Mouse (Mus musculus): ENCODE measurements around the gene Slc38a8. TPM values are rescaled to one million over a fixed set of nuclear protein-coding genes. Genes with fewer than 3 reads are reported as not detected.

Slc38a8 gene
- polyA plus RNA-seq, 1 experiment from 2014 or later = not detected

- Histone ChIP-seq H3K4me1 (ENCODE audit: control insufficient read depth, insufficient read depth, low read length) (no peaks in the 10 kb centered on the region), H3K9ac (ENCODE audit: low read depth, low read length) (no peak overlapping the region), H3K27me3 (ENCODE audit: control insufficient read depth, insufficient read depth, low read depth, low read length) (no peaks in the 10 kb centered on the region), H3K27ac (ENCODE audit: low read length) (no peak overlapping the region), H3K4me3 (ENCODE audit: low read depth, low read length) (no peak overlapping the region), H3K36me3 (ENCODE audit: control insufficient read depth, insufficient read depth, low read length) (no peaks in the 10 kb centered on the region), H3K4me2 (ENCODE audit: low read length) (no peak overlapping the region), H3K9me3 (replicated peaks; ENCODE audit: control insufficient read depth, low read length, poor library complexity, severe bottlenecking) (no peaks in the 10 kb centered on the region)
- WGBS = 86% methylated on average over 7 of the region's 7 CpGs
- ATAC-seq = no peak
These were observed 70.8 kb downstream of the Slc38a8 start for GRCm38 (mm10) chr8:119430690-119431089.

GRCm38 (mm10) chr8:119430250-119430649, 71.2 kb downstream of the Slc38a8 start:
- H3K4me3 ChIP-seq (ENCODE audit: low read depth, low read length) = no peak overlapping the region
- no peaks in the 10 kb centered on the region for H3K9me3 ChIP-seq (replicated peaks; ENCODE audit: control insufficient read depth, low read length, poor library complexity, severe bottlenecking)
- no peak for ATAC-seq
- no peak overlapping the region for H3K9ac ChIP-seq (ENCODE audit: low read depth, low read length)
- no peak overlapping the region for H3K4me2 ChIP-seq (ENCODE audit: low read length)
- H3K27me3 ChIP-seq (ENCODE audit: control insufficient read depth, insufficient read depth, low read depth, low read length) = no peaks in the 10 kb centered on the region
- WGBS = 81% methylated on average over 8 of the region's 8 CpGs
- H3K27ac ChIP-seq (ENCODE audit: low read length) = no peak overlapping the region
- H3K4me1 ChIP-seq (ENCODE audit: control insufficient read depth, insufficient read depth, low read length) = no peaks in the 10 kb centered on the region
- no peaks in the 10 kb centered on the region for H3K36me3 ChIP-seq (ENCODE audit: control insufficient read depth, insufficient read depth, low read length)

Other genes with a start within 250 kb of the Slc38a8 start
- gene Hsbp1, start 157.2 kb downstream of the Slc38a8 start, polyA plus RNA-seq (2015; fragmentation: Nextera tagmentation; extraction: Ambion mirVana) = 860 and 970 TPM in 2 replicates
- 13.9 and 15.0 TPM in 2 replicates for gene Mlycd, start 106.8 kb downstream of the Slc38a8 start, polyA plus RNA-seq (2015; fragmentation: Nextera tagmentation; extraction: Ambion mirVana)
- gene Osgin1, start 67.6 kb downstream of the Slc38a8 start, polyA plus RNA-seq (2015; fragmentation: Nextera tagmentation; extraction: Ambion mirVana) = 0.45 TPM in 2 replicates
- 65.7 and 85.9 TPM in 2 replicates for gene Necab2, start 55.0 kb downstream of the Slc38a8 start, polyA plus RNA-seq (2015; fragmentation: Nextera tagmentation; extraction: Ambion mirVana)
- 51.4 and 61.3 TPM in 2 replicates for gene Mbtps1, start 57.0 kb upstream of the Slc38a8 start, polyA plus RNA-seq (2015; fragmentation: Nextera tagmentation; extraction: Ambion mirVana)
- 197 and 206 TPM in 2 replicates for gene Hsdl1, start 73.5 kb upstream of the Slc38a8 start, polyA plus RNA-seq (2015; fragmentation: Nextera tagmentation; extraction: Ambion mirVana)
- gene Dnaaf1, start 73.5 kb upstream of the Slc38a8 start, polyA plus RNA-seq (2015; fragmentation: Nextera tagmentation; extraction: Ambion mirVana) = 0.75 and 0.83 TPM in 2 replicates
- gene Taf1c, start 103.5 kb upstream of the Slc38a8 start, polyA plus RNA-seq (2015; fragmentation: Nextera tagmentation; extraction: Ambion mirVana) = 14.3 and 14.6 TPM in 2 replicates
- 0.10 and 0.19 TPM in 2 replicates for gene Adad2, start 111.0 kb upstream of the Slc38a8 start, polyA plus RNA-seq (2015; fragmentation: Nextera tagmentation; extraction: Ambion mirVana)
- gene Kcng4, start 134.0 kb upstream of the Slc38a8 start, polyA plus RNA-seq (2015; fragmentation: Nextera tagmentation; extraction: Ambion mirVana) = 0.26 and 1.6 TPM in 2 replicates
- 6.0 and 6.3 TPM in 2 replicates for gene Wfdc1, start 164.7 kb upstream of the Slc38a8 start, polyA plus RNA-seq (2015; fragmentation: Nextera tagmentation; extraction: Ambion mirVana)
- 0.18 and 0.20 TPM in 2 replicates for gene Atp2c2, start 198.3 kb upstream of the Slc38a8 start, polyA plus RNA-seq (2015; fragmentation: Nextera tagmentation; extraction: Ambion mirVana)